Mouse (Mus musculus) kidney, adult 2 months (tissue): ENCODE measurements around the gene Vps26a. TPM values are rescaled to one million over a fixed set of nuclear protein-coding genes. Genes with fewer than 3 reads are reported as not detected.

Experiments used
- DNase-seq: peaks from one replicate; pipeline ENCODE4 v3.0.0; 2021
- H3K27ac ChIP-seq: fragments of 200-500 bp; 2 replicates; pipeline ENCODE4 v1.5.1; 2012; ENCODE audit warnings: low read depth, low read length, control low read depth, inconsistent platforms; ENCODE audit not compliant: insufficient read depth
- H3K27me3 ChIP-seq: fragments of 200-500 bp; replicated peaks from 2 replicates; pipeline ENCODE4 v1.6.1; 2012; ENCODE audit warnings: mild to moderate bottlenecking, moderate library complexity, low read length, inconsistent platforms; ENCODE audit not compliant: control insufficient read depth, insufficient read depth
- H3K36me3 ChIP-seq: fragments of 200-500 bp; 2 replicates; pipeline ENCODE4 v1.6.1; 2012; ENCODE audit warnings: mild to moderate bottlenecking, moderate library complexity, low read length, inconsistent platforms; ENCODE audit not compliant: control insufficient read depth, insufficient read depth
- H3K4me1 ChIP-seq: fragments of 200-500 bp; 2 replicates; pipeline ENCODE4 v1.6.1; 2011; ENCODE audit warnings: low read length; ENCODE audit not compliant: control insufficient read depth, insufficient read depth
- H3K4me3 ChIP-seq: fragments of 200-500 bp; 2 replicates; pipeline ENCODE4 v1.5.1; 2011; ENCODE audit warnings: mild to moderate bottlenecking, low read depth, low read length, control low read depth; ENCODE audit not compliant: insufficient read depth
- CTCF ChIP-seq: fragments of 200-500 bp; conservative IDR thresholded peaks from 2 replicates; pipeline ENCODE4 v1.5.1; 2011; ENCODE audit warnings: low read depth, mild to moderate bottlenecking, control low read depth, low read length, moderate library complexity, mixed read lengths; ENCODE audit not compliant: insufficient read depth, insufficient read length
- POLR2A ChIP-seq: fragments of 200-500 bp; IDR thresholded peaks from one replicate; pipeline ENCODE4 v1.6.1; 2011; ENCODE audit warnings: low read depth, low read length, control low read depth
- WGBS: fragments of 180-500 bp; shearing (Covaris S2); methylation state at CpG from one replicate; pipeline ENCODE4 v1.1.7; 2018; 5-methylcytosine and 5-hydroxymethylcytosine counted together
- polyA plus RNA-seq: library from polyadenylated mRNA; depleted of rRNA; stranded (reverse); fragments of >200 nt; gene quantifications from 2 replicates; pipeline ENCODE4 v1.2.3, GENCODE M21; 2012

Vps26a gene
- polyA plus RNA-seq, 1 experiment: 24.5 TPM

- Histone ChIP-seq H3K27ac (peak overlapping the region; percentile 48; the same call in 1 of the 2 replicates), H3K27me3 (no peaks in the 10 kb centered on the region), H3K36me3 (no peaks in the 10 kb centered on the region), H3K4me1 (no peaks in the 10 kb centered on the region), H3K4me3 (peak overlapping the region; percentile 11; the same call in 1 of the 2 replicates)
- TF ChIP-seq POLR2A (no peak), CTCF (no peak)
- WGBS: 69% methylated on average over 4 of the region's 4 CpGs
- no peak for DNase-seq
Measured at GRCm38 (mm10) chr10:62507071-62507470, 20.5 kb upstream of the Vps26a start.

- 65% methylated on average over 17 of the region's 17 CpGs for WGBS
- Histone ChIP-seq H3K27ac (peak overlapping the region; percentile 45; the same call in 1 of the 2 replicates), H3K27me3 (no peaks in the 10 kb centered on the region), H3K36me3 (no peaks in the 10 kb centered on the region), H3K4me1 (no peaks in the 10 kb centered on the region), H3K4me3 (peak overlapping the region; percentile 11)
- peak; percentile 45 for DNase-seq
- TF ChIP-seq CTCF (no peak), POLR2A (no peak)
Measured at GRCm38 (mm10) chr10:62506019-62506556, 19.5 kb upstream of the Vps26a start.

- no peaks in the 10 kb centered on the region for H3K36me3 ChIP-seq
- H3K27me3 ChIP-seq: no peaks in the 10 kb centered on the region
- TF ChIP-seq POLR2A: no peak
- no peak for TF ChIP-seq CTCF
- peak overlapping the region; percentile 45; the same call in 1 of the 2 replicates for H3K27ac ChIP-seq
- peak overlapping the region; percentile 11; the same call in 1 of the 2 replicates for H3K4me3 ChIP-seq
- no peaks in the 10 kb centered on the region for H3K4me1 ChIP-seq
- 73% methylated on average over 9 of the region's 9 CpGs for WGBS
- DNase-seq: no peak
Measured at GRCm38 (mm10) chr10:62505224-62505983, 18.8 kb upstream of the Vps26a start.

- no peak for DNase-seq
- Histone ChIP-seq H3K27me3 (no peaks in the 10 kb centered on the region), H3K4me3 (no peak overlapping the region; the same call in 1 of the 2 replicates), H3K27ac (peak overlapping the region; percentile 65; the same call in 1 of the 2 replicates), H3K36me3 (no peaks in the 10 kb centered on the region), H3K4me1 (no peaks in the 10 kb centered on the region)
- TF ChIP-seq POLR2A: no peak
- WGBS: 62% methylated on average over 12 of the region's 12 CpGs
Measured at GRCm38 (mm10) chr10:62503836-62504628, 17.4 kb upstream of the Vps26a start.

GRCm38 (mm10) chr10:62503353-62503752, 16.7 kb upstream of the Vps26a start:
- Histone ChIP-seq H3K27ac (peak overlapping the region; percentile 65; the same call in 1 of the 2 replicates), H3K4me1 (no peaks in the 10 kb centered on the region), H3K36me3 (no peaks in the 10 kb centered on the region), H3K27me3 (no peaks in the 10 kb centered on the region), H3K4me3 (no peak overlapping the region; the same call in 1 of the 2 replicates)
- TF ChIP-seq POLR2A (no peak), CTCF (no peak)
- WGBS: 58% methylated on average over 4 of the region's 4 CpGs
- peak; percentile 64 for DNase-seq

- DNase-seq: no peak
- TF ChIP-seq CTCF: no peak
- TF ChIP-seq POLR2A: no peak
- Histone ChIP-seq H3K4me1 (no peaks in the 10 kb centered on the region), H3K27me3 (no peaks in the 10 kb centered on the region), H3K36me3 (no peaks in the 10 kb centered on the region), H3K27ac (no peak overlapping the region), H3K4me3 (no peak overlapping the region)
- WGBS: 77% methylated on average over 7 of the region's 7 CpGs
Measured at GRCm38 (mm10) chr10:62501951-62502350, 15.3 kb upstream of the Vps26a start.
